Mouse (Mus musculus) lung, postnatal 4 days (tissue): ENCODE results near the gene Gmpr2.

ENCODE experiments used
- DNase-seq, 2 experiments: peaks; one replicate each; pipeline ENCODE4 v3.0.0; 2021

Gmpr2 gene

DNA sequence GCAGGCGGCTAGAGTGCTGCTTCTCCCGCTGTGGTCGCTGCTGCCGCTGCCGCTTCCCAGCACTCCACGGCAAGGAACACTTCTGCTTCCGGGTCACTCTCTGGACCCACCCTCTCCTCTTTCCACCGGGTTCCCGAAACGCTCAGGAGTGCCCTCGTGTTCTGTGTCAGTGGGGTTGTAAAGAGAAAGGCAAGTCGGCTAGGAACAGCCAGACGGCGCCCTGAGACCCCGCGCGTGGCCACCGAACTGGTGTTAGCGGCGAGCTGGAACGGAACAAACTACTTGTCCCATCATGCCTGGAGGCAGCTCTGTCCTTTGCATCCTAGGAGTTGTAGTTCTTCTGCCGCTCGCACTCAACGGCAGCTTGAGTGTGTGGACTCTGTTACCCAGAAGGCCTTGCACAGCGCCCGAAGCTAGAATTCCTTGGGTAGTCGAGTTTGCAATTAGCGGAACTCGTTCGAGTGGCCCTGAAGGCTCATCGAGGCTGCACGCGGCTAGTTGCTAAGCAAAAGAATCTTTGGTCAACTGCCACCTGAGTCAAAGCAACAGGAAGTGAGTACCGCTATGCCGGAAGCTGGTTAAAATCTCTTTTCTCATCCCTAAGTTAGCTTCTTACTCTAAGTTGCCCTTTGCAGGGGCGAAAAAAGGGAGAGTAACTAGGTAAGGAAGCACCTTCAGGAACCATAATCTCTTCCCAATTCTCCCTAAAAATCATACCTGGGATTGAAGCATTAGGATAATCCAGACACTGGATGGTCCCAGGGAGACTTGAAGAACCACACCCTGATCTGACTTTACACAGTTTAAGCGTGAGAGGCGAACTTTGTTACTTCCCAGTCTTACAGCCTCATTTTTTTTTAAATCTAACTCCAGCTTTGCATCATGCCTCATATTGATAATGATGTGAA, at the start of gene Gmpr2, which contains the start of gene Nedd8:
TSS of gene Gmpr2 (plus strand) at position 109 of the 908 bp plus-strand sequence.
TSS of gene Nedd8 (minus strand) at position 292 of the 908 bp plus-strand sequence.
- DNase-seq, result peak; percentile 90 to 94

- DNase-seq, result no peak
Observed at GRCm38 (mm10) chr14:55628077-55628827, 43.5 kb upstream of the Gmpr2 start.

- peak; percentile 46 to 72 for DNase-seq
Observed at GRCm38 (mm10) chr14:55629312-55629711, 42.4 kb upstream of the Gmpr2 start.

DNA sequence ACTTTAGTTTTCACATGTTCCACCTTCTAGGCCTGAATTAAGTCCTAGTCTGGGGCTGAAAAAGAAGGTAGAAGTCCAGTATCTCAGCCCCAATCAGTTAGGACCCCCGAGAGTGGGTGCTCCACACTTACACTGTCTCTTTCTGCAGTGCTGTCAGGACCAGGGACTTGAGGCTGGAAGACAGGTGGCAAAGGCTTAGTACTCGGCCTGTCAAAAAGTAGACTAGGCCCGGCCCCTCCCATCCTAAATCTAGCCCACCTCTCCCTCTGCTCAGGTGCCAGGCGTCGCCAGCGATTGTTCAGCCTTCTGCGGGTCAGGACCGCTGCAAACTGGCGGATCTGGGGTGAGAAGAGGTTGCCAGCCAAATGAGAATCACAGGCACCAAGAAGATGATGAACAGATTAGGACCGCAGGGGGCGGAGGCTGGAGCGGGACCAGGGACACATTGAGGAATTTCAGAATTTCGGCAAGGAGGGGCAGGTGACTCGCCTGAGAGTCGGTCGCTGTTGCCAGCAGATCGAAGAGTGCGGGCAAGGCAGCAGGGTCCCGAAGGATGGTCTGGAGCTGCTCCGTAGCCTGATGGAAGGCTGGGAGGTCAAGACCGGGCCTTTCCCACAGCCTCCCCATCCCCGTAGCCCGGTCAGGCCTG, 36.7 kb upstream of the Gmpr2 start:
- no peak for DNase-seq

DNA sequence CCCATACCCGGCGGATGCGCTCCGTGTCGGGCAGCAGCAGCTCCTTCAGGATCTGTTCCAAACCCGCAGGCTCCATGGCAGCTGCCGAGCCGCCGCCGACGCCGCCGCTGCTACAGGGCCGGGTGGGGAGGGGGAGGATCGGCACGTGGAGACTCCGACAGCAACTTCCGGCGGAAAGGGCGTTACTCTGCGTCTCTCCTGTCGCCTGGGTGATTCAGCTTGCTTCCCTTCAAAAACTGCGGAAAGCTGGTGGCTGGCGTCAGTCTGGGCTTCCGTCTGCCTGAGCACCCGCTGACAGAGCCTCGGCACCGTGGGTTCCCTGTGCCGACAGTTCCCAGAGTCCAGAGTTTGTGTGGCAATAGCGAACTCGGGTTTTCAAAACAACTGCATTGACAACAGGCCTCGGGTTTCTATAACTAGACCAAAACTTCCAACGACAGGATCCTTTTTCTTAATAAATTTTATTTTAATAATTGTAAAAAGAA, 36.2 kb upstream of the Gmpr2 start, which contains the start of gene Ipo4:
TSS of gene Ipo4 (minus strand) at position 435 of the 485 bp plus-strand sequence.
- peak; percentile 91 to 92 for DNase-seq

DNA sequence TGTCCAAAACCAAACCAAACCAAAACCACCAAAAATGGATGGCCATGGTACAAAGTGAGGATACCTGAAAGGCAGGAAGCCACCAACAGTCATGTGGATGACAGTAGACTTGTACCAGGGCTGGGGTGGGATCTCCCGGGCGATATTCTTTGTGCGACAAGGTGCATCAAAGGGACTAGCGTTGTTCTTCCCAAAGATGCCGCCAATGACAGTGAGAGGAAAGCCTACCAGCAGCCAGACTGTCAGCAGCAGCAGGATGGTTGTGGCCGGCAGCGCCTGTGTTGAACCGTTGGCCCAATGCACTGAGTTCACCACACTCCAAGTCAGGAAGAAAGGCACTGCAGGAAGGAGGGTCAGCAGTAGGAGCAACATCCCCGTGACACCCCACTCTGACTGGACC, 33.9 kb upstream of the Gmpr2 start, which contains the start of gene Gm49378:
TSS of gene Gm49378 (minus strand) at position 101 of the 400 bp plus-strand sequence.
- no peak for DNase-seq

DNA sequence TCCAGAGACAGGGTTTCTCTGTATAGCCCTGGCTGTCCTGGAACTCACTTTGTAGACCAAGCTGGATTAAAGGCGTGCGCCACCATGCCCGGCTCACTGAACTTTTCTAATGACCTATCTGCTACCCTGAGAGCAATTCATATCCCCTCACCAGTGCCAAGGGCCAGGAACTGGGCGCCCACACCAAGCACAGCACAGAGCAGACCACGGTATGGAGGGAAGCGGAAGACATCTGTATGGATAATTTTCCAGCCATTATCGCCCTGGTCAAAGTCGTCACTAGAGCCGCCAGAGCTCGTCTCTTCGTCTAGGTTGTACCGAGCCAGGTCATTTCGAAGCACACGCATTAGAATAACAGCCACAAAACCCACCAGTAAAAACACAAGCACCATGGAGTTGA, 30.9 kb upstream of the Gmpr2 start:
- no peak for DNase-seq

DNA sequence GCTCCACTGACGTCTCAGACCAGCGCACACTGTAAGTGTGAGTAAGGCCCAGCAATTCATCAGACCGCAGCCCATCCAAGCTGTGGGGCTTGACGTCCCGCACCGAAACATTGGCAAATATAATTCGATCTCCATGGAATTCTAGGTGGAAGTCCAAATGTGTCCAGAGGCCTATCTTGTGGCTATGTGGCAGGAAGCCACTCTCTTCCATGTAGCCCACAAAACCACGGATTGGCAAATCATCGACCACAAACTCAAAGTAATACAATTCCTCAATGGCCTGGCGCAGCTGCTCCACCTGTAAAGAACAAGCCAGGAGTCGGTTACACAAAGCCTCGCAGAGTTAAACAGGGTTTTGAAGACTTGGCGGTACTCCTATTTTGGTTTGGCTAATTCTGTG, 30.4 kb upstream of the Gmpr2 start:
- DNase-seq, result no peak

DNA sequence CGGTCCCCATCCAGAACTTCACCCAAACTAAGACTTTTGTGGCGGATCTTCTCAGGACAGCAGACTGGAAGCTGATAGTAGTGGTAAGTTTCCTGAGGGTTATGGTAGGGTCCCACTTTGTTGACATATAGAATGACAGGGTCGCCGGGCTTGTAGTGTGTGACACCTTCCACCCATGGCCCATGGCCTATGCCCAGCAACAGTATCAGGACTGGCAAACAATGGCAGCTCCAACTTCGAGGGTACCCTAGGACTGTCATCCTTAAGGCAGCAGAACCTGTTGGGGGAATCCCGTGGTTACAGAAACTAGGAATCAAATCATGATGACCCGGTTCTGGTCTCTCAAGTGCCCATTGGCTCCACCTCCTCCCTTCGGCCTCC, 29.1 kb upstream of the Gmpr2 start:
- no peak for DNase-seq

DNA sequence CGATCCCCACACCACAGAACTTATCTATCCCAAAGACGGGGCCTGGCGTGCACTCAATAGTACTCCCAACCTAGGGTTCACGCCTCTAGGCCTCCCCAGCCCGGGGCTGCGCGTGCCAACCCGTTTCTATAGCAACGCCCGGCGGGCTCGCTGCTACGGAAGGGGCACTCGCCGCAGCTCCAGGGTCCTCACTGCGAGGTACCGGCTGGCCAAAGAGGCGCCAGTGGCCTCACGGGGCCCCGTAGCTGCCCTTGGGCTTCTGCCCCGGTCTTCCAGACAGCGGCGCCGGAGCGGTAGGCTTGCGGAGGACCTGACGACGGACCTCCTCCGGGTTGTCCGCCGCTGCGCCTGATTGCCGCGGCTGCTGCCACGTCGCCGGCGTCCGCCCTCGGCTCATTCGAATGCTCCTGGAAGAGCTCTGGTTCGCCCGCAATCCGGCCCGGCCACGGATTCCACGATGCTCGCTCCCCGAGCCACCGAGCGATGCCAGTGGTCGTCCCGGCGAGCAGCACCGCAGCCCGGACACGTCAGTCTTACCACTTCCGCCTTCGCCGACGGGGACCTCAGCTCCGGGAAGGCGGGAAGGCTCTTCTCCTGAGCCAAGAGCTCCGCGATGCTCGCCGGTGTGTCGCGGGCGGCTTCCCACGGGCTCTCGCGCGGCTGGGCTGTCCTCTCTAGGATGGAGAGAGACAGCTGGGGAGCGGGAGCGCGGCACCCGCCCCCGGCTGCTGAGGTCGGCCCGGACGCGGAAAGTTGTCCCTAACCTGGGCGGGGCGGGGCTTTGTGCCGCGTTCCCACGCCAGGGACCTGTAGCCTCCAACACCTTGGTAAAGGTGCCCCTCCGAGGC, 28.5 kb upstream of the Gmpr2 start, which contains the start of gene Tm9sf1:
TSS of gene Tm9sf1 (minus strand) at position 747 of the 848 bp plus-strand sequence.
- DNase-seq, result peak; percentile 90

- peak in 1 of 2 experiments; percentile 29 for DNase-seq
Observed at GRCm38 (mm10) chr14:55644261-55644888, 27.4 kb upstream of the Gmpr2 start.

DNA sequence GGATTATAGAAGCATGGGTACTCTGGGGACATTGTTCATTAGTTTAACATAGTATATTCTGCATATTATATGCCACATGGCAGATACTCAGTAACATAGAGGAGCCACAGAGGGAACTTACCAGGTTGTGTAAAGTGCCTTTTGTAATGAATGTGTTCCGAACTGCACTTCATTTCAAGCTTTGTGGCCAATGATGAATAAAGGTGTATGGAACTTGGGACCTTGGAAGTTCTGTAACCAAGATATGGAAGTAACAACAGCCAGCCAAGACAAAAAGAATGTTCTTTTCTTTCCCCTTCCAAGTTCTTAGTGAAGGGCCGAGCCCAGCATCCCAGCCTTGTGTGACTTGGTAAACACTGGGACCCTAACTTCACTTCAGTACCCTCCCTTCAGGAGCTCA, 21.9 kb upstream of the Gmpr2 start, which contains the start of gene Tssk4:
TSS of gene Tssk4 (plus strand) at position 301 of the 400 bp plus-strand sequence.
- DNase-seq, result no peak

GRCm38 (mm10) chr14:55651528-55651927, 20.2 kb upstream of the Gmpr2 start:
- DNase-seq, result no peak

DNA sequence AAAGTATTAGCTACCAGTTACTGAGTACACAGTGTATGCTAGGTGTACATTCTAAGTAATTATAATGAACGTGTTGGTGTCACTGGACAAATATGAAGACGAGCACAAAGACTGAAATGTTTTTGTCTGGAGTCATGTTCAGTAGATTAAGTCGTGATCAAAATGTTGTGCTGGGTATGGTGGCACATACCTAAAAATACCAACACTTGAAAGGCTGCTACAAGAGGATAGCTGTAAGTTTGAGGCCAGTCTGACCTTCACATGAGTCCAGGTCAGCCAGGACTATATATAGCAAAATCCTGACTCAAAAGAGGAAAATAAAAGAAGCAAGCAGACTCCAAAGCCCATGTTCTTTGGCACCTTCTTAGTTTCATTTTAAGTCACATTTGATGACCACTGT, 14.8 kb upstream of the Gmpr2 start:
- no peak for DNase-seq

DNA sequence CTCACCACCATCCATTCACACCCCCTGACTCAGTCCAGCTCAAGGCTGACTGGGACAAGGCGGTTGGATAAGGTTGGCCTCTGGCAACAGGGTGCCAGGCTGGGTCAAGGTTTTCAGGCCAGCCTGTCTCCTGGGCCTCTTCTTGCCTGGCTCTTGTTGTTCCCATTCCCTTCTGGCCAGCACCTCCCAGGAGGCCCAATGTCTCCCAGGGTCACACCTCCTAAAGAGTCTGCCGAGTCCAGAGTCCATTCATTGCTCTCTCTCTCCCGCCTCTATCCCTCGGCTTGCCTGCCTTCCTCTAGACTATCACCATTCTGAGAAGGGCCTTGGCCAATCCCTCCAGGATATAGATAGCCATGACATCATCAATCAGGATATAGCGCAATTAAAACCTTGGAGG, 13.7 kb upstream of the Gmpr2 start:
- DNase-seq, result no peak

GRCm38 (mm10) chr14:55659960-55660573, 11.7 kb upstream of the Gmpr2 start, which contains the start of gene Mdp1:
Gene Mdp1 (minus strand): TSS chr14:55660508.
- DNase-seq, result peak; percentile 86 to 87

- no peak for DNase-seq
Observed at GRCm38 (mm10) chr14:55660636-55661035, 11.1 kb upstream of the Gmpr2 start.

DNA sequence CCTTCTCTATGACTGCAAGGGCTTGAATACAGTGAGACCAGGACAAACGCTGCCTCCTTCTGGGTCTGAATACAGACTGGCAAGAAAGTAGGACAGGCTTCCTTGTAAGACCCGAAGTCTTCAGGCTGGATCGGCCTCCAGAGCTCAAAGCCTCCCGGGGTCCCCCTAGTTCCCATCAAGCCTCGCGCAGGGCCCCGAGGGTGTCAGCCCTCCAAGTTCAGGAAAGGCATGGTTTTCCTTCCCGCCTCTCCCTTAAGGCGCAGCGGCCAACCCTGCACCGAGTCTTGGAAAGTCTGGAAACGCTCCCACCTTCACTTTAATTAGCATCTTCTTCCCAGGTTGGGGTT, 282 bp upstream of the Gmpr2 start:
- DNase-seq, result no peak

DNA sequence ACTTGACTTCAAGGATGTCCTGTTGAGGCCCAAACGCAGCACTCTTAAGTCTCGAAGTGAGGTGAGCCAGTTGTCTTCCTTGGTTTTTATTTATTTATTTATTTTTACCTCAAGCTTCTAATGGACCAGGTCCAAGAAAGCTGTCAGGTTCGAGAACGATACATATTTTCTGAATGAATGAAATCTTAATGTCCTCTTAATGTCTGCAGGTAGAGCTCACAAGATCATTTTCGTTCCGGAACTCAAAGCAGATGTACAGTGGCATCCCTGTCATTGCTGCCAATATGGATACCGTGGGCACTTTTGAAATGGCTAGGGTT, 960 bp downstream of the Gmpr2 start:
- no peak for DNase-seq

DNA sequence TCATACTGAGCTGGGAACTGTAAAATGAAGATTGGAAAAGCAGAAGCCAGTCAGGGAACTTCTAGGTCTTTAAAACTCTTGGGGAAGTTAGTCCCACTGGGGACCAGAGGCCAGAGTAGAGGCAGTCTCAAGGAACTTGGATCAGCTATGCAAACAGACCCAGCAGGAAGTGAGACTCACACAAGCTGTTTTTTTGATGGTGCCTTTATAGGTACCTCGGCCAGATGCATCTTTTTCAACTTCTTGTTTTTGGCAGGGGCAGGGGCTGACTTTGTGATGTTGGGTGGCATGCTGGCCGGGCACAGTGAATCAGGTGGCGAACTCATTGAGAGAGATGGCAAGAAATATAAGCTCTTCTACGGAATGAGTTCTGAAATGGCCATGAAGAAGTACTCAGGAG, 5.9 kb downstream of the Gmpr2 start:
- no peak for DNase-seq
